Mouse (Mus musculus) lung, postnatal 25 days (tissue): ENCODE measurements around the gene Acoxl.
"Not testable (repeated sequence)": the region's sequence is repeated elsewhere in the genome, so short reads cannot be mapped to it uniquely, and the experiment has no call there.

Experiments used
- DNase-seq: peaks from one replicate; pipeline ENCODE4 v3.0.0; 2022; ENCODE audit warnings: low spot score

The Acoxl gene

DNA sequence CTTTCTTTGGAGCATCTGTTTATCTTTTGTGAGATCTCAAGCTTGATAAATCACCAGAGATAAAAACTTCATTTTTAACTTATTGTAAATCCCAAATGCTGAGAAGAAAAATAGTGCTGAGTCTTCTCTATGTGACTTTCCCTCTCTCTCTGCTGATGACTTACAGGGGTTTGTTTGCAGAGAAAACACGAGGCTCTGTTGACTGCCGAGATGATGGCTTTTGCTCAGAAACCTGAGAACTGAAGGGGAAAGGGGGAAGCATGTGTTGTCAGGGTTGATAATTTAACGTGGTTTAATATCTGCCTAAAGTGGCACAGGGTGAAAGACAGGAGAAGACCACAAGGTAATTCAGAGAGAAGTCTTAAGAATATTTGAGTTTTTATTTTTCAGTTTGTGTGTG, 245.2 kb downstream of the Acoxl start:
- no peak for DNase-seq

DNA sequence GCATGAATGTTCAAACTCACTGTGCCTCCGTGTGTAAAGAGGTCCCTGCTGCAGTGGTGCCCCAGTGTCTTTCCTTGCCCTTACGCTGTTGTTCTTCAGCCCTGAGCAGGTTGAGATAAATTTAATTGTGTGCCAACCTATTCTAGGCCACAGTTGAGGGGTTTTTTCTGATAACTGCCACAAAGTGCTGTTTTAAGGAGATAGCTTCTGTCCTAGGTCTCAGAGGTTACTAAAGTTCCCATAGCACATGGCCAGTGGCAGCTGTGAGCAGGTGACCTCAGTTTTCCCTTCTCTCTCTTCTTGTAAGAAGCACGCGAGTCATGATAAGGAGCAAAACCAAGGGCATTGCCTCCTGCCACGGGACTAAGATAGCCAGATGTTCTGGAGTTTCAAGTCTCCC, 245.9 kb downstream of the Acoxl start:
- no peak for DNase-seq

DNA sequence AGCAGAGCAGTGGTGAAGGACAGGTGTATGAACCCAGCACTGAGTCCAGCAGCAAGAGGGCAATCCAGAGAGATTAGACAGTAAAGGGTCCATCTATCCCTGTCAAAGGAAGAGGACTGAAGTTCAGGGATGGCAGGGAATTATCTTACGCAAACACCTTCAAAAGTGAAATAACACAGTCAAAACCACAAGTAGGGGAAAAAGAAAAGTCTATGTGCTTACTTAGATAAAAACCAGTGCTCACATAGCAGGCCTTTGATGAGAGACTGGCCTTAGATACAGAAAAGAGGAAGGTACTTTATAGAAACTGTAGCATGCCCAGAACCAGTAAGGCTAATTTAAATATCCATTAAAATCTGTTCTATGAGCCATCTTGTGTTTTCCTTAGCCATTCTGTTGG, 246.8 kb downstream of the Acoxl start:
- DNase-seq, result no peak

DNA sequence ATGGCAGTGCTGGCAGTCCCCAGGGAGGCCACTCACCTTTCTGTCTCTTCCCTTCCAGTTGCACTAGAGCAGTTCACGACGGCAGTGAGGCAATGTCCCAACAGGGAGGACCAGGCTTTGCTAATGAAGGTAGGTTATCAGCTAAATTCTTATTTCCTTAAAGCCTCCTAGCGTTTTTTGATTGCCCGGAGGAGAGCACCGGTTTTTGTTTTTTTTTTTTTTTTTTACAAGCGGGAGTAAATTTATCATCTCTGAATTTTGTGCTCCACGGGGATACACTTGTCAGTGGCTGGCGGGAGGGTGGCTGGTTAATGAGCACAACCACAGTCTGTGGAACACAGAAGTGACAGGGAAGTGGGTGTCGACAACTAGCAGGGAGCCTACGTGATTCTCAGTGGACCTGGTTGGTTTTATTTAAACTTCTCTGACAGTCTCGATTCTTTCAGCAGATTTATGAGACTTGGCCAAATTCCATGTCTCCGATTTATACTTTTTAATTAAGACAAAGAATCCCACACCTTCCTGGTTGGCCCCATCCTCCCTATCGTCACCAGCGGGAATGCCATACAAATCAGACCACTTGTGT, 247.7 kb downstream of the Acoxl start:
- DNase-seq, result no peak

DNA sequence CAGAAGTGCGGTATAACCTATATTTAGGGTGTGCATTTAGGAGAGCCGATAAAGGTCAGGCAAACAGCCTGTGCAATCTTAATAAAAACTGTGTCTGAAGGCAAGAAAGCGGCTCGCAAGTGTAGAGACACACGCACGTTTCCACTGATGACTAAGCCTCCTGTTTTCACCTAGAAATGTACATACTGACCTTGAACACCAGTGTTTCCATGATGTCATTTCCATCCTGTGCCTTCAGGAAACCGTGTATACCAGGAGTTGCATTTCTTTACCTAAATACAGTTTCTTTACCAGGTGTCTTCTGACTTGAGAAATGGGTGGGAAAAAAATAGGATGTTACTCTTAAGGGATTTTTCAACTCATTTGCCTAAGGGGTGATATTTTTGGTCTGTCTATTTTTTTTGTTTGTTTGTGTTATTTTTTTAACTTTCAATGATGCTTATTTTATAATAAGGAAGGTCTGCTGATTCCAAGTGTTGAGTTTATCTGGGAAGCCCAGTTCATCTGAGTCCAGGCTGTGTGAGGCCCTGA, 248.4 kb downstream of the Acoxl start:
- no peak for DNase-seq

DNA sequence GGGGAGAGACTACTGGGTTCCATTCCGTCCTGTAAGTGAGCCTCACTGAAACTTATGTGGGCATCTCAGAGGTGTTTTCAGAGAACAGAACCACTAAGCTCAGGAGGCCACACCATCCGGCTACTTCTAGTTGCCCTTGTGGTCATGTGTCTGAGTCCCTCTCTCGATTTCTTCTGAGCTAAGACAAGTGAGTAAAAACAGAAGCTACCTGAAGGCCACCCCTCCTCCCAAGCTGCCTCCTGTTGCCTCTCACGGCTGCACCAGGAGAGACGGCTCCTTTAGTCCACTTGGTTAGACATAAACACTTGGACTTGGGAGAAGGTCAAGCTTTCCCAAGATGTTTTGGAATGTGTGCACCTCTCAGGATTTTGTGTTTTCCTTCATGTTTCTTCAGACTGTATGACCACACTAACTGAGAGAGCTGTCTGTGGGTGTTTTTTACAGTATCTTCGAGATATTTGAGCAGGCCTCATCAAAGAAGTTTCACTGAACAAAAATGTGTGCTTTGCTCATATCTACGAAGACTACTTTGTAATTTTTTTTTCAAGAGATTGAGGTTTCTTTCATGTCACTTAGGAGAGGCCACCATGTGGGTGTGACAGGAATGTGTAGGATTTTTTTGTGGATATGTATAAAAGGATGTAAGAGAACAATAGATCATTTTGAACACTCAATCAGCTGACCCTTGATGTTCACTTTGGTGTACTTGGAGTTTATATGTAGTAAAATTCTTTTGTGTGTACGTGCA, 249.3 kb downstream of the Acoxl start:
- DNase-seq, result no peak

DNA sequence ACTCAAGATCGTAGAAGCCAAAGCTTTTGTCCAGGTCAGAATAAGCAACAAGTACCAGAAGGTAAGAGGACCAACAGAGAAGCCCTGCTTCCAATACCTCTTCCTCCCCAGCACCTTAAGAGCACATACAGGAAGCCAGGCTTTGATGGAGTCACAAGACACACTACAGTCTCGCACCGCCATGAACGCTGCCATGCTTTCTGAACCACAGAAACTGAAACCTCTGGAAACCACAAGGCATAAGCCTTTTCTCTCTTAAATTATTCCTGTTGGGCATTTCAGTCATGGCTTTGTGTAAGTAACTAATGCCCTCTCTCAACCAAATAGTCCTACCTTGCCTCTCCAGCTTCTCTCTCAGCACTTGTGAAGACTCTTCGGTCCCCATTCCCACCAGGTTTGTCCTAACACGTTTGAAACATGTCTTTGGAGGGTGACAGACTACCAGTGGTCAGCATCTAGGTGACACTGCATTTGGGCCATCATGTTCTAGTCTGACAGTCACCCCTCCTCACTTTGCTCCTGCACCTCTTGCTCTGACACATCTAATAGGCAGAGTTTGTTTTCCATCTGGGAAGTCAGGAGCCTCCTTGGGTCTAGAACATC, 251.7 kb downstream of the Acoxl start:
- DNase-seq, result no peak

DNA sequence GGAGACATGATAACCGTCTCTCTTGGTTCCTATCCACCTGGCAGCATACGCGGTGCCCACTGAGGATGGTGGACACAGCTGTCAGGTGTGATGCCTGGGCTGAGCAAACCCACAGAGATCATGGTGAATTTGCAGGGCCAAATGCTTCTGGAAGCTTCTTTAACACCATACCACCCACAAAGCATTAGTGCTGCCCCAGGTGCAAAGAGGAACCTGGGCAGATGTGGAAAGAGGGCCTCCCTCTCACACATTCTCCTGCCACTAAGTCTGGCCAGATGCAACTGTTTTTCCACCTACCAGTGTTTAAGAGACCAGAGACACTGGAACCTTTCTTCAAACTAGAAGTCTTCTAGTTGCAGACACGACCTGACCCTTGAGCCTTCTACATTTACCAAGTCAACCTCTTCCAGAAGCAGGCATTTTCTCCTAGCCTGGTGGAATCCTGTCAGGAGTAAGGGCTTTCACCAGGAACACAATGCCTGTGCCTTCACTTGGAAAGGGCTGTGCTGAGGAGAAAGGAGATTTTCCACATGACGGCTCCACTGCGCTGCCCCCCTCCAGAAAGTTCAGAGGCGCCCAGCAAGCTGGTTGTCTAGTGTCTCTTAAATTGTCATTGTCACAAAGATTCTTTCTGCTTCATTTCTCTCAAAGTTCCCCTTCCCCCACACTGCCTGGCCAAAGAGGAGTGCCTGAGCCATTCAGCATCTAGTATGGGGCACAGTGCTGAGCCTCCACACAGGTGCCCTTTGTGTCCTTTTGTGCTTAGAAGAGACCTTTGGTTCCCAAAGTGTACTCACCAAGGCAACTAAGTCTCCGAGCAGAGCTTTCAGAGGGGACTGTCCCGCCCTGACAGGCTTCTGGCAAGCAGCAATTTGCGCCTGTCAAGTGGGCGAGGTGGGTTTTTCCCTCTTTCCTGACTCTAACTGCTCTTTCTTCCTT, 253.0 kb downstream of the Acoxl start:
- no peak for DNase-seq

DNA sequence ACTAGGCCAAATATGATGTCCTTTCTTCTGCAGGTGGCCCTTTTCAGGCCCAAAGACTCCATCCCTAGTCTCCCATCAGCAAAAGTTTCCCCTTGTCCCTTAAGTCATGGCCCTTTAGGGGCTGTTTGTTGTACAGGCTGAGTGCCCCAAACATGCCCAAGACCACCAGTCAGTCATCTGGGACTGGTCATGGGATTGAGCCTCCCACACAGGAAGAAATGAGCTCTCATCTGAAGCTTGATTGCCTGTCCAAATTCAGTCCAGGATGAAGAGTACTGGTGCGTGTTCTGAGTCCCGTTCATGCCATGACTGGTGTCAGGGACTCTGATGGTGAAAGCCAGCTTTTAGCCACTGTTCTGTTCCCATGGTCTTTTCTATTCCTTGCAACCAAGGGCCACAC, 253.8 kb downstream of the Acoxl start:
- no peak for DNase-seq

DNA sequence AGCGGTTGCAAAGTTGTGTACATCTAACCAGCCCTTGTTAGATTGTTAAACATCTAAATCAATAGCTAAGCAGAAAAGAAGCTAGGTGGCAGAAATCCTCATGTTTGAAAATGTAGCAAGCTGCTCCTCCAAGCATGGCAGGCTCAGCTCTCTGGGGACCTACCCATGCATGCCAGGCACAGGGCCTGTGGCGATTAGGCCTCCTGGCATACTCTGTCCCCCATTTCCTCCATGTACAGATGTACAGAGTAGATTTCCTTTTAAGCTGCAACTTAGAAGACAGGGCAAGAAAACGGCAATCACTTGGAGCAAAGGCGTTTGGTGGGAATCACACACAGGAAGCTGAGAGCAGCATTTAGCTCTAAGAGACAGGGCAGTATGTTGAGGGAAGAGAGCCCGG, 255.5 kb downstream of the Acoxl start:
- DNase-seq, result no peak

DNA sequence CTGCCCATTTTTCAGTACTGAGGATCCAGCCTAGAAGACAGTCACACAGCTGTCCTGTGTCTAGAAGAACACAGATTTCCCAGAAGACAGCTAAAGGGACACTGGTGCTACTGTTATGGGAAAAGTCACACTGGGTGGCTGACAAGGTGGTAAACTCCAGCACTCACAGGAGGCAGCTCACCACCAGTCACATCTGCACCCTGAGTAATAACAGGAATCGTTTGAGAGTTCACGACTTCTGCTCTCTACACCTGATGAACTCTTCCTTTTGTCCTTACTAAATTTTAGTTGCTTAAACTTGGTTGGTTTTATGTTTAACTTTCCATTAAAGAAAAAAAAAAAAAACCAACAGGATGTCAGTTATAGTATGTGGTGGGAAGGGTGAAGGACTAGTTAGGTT, 255.9 kb downstream of the Acoxl start:
- DNase-seq, result no peak

DNA sequence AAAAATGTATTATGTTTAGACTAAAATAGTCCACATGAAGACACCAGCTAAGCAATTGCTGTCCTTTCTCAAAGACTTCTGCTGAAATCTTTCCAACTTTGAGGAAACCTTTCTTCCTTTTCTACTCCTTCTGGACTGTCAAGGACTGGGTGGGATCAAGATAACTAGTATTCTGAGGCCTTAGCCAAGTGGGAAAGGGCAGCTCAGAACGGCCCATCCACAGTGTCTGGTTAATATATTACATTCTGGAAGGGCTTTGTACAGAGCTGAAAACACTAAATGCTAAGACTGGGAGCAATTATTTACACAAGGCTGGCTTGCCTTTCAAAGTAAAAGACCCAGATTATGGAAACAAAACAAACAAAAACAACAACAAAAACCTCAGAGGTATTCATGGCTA, 256.6 kb downstream of the Acoxl start:
- no peak for DNase-seq

DNA sequence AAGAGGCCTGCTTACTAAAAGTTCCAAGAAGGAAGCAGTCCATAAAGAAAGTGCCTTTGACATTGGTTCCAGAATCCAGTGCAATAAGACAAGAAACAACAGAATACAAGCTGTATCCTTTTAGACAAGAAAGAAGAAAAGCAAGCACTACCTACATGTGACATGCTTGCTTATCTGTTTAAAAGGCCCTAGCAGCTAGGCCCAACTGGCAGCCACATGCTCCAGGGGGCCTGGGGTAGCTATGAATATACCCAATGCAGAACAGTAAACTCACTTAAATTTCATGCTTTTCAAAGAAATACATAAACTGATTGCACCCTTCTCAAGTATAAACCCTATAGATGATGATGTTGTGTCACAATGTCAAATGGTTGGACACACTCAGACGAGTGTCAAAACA, 257.4 kb downstream of the Acoxl start:
- no peak for DNase-seq

DNA sequence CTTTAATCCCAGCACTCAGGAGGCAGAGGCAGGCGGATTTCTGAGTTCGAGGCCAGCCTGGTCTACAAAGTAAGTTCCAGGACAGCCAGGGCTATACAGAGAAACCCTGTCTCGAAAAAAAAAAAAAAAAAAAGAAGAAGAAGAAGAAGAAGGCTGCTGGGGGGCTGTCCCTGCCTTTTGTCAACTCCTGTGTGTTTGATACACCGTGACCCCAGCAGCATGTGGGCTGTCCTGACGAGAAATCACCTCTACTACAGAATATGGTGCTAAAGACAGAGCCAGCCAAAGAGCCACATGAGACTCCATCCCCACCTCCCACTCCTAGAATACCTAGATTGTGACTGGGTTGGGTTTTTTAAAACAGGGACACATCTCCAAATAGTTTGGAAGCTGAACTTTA, 259.4 kb downstream of the Acoxl start:
- DNase-seq, result not testable (repeated sequence)

DNA sequence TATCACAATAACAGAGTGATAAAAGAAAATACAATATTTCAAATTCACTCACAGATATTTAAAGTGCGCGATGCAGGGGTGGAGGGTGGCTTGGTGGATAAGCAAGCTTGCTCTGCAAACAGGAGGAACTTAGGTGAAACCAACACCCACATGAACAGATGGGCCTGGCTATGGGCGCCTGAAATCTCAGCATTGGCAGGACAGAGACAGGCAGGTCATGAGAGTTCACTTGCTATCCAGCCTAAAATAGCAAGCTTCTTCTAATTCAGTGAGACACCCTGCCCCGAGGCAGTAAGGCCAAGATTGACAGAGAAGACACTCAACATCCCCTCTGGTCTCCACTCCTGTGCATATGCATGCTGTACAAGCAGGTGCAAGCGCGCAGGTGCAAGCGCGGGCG, 263.4 kb downstream of the Acoxl start:
- DNase-seq, result no peak

DNA sequence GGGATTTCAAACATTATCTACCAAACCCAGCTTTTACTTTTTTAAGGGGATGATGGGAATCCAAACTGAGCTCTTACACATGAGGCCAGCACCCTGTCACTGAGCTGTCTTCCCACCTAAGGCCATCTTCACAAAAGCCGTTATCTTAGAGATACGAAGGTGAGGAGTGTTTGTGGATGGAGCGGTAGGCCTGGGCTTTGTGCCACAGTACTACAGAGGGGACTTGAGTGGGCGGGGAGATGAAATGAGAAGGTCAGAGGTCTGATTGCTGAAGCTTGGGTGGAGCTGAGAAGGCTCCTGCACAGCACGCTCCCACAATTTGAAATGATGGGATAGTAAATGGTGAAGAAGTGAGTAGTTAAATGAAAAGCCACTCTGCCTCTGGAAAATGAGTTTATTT, 266.1 kb downstream of the Acoxl start:
- no peak for DNase-seq

DNA sequence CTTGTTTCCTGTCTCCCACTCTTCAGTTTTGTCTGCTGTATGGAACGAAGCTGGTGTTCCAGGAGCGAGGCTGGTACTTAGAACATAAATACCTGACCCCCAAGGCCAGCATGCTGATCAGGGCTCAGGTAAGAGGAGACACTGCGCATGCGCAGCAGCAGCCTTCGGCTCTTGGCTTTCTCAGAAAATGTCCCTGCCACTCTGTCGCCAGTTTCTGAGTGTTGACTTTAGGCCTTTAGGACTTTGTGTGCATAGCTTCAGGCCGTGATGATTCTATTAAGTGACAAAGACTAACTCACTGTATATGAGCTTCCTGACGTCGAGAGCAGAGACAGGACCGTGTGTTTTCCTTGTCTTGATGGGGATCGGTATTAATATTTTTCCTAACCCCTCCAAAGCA, 267.0 kb downstream of the Acoxl start:
- DNase-seq, result no peak

DNA sequence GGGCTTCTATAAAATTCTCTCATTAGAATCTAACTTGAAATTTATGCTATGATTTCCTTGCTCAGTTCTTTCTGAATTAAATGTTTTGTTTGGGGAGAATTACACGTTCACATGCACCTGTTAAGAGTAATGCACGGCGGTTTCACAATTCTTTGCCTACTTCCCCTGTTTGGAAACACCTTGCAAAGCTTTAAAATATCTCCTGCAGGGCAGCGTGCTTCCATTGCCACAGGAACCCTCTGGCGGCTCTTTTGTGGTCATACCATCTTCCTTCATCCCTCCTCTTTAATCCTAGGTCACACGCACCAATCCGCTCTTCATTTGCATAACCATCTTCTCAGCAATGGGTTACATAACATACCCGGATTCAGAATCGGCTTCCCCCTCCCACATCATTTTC, 272.9 kb downstream of the Acoxl start:
- DNase-seq, result no peak

DNA sequence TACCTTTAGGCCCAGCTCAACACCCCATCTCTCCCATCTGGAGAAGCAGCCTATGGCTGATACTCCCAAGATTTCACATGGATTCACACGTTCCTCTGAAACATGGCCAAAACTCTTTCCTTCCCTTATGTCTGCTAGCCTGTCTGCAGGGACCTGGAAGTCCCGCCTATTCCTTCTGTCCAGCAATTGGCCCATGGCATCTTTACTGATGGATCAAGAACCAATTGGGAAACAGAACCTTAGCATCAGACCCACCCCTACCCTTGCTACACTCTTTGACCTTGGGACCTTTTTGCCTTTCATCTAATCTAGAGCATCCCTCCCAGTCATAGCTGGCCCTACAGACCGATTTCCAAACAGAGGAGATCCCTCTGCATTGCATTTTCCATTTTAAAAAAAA, 275.9 kb downstream of the Acoxl start:
- no peak for DNase-seq

DNA sequence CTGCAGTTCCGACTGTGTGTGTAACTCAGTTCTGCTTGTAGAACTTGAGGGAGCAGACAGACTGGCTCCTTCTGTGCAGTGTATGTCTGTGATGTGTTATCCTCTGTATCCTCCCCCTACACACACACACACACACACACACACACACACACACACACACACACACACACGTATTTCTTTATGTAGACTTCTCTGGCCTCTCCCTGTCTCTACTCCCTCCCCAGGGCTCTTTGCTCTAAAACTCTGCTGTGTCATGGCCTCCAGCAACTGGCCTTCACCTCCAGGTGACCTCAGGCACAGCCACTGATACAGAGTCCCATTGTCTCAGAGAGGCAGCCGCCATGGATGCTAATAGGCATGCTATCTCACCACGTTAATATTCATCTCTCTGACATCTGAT, 276.9 kb downstream of the Acoxl start:
- DNase-seq, result no peak

DNA sequence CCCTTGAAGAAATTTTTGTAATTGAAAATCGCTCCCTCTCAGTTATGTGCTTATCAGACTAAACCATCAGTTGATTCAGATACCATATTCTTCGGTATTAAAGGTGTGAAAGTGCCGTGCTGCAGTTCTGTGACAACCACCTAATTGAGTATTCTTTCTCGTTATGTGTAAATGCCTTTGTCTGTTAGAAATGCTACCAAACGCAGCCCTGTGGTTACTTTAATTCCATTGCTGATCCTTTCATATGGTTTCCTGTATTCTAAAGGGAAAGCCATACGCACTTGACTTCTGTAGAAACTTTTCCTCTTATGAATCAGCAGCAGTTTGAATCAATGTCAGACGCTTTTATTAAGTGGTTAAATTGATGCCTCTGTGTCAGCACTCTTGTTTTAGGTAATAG, 278.9 kb downstream of the Acoxl start:
- no peak for DNase-seq

DNA sequence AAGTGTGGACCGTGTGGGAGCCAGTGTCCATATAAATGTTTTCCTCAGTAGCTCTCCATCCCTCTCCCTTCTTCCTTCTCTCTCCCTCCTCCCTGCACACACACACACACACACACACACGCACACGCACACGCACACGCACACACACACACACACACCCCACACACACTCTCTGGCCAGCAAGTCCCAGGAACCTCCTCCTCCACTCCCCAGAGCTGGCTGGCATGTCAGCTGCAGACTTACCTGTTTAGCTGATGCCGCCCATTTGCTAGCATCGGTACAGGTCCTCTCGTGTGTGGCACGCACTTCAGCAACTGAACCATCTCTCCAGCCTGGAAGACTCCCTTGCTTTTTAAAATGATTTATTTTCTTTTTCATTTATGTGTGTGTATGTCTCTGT, 280.3 kb downstream of the Acoxl start:
- DNase-seq, result no peak
